Mouse (Mus musculus): ENCODE results near the gene Stard10. TPM values are rescaled to one million over a fixed set of nuclear protein-coding genes. Genes with fewer than 3 reads are reported as not detected.

The Stard10 gene
- polyA plus RNA-seq, 1 experiment from 2014 or later = 25.0 TPM

- peak; percentile 61 for ATAC-seq (replicated peaks; ENCODE audit: insufficient number of reproducible peaks, insufficient read depth, low FRiP score, low read depth)
- Histone ChIP-seq H3K4me3 (peak overlapping the region; percentile 80), H3K36me3 (no peaks in the 10 kb centered on the region), H3K4me1 (replicated peaks) (peaks cover 51% of the 10 kb centered on the region), H3K27me3 (peaks cover 8% of the 10 kb centered on the region; the same call in 1 of the 2 replicates), H3K27ac (peak overlapping the region; percentile 53), H3K4me2 (peak overlapping the region; percentile 98), H3K9ac (peak overlapping the region; percentile 76), H3K9me3 (replicated peaks) (no peaks in the 10 kb centered on the region)
- WGBS = 6% methylated on average over 31 of the region's 37 CpGs
These were observed 3.7 kb downstream of the Stard10 start for GRCm38 (mm10) chr7:101320399-101321217.

GRCm38 (mm10) chr7:101321218-101321827, 4.4 kb downstream of the Stard10 start:
- H3K27me3 ChIP-seq = peaks cover 8% of the 10 kb centered on the region; the same call in 1 of the 2 replicates
- peak; percentile 29 for ATAC-seq (replicated peaks; ENCODE audit: insufficient number of reproducible peaks, insufficient read depth, low FRiP score, low read depth)
- 1% methylated on average over 40 of the region's 61 CpGs for WGBS

DNA sequence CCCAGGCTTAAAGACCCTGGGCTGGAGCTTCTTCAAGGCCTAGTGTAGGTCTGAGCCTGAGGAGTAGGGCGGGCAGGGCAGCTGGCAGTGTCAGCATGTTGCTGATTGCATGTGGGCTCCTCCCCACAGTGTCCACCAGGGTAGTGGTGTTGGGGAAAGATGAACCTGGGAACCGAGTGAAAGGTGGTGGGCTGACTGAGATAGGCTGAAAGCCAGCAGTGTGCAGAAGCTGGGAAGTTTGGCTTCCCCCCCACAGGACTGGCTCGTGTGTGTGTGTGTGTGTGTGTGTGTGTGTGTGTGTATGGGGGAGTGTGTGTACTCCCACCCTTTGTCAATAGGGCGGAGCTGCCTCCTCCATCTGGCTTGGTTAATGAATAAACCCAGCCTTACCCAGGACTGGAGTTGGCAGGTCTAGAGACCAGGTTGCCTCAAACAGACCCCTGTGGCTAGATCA, 6.3 kb downstream of the Stard10 start:
- no peak for ATAC-seq (replicated peaks; ENCODE audit: insufficient number of reproducible peaks, insufficient read depth, low FRiP score, low read depth)
- WGBS = 62% methylated on average over 4 of the region's 4 CpGs
- H3K4me3 ChIP-seq = peak overlapping the region; percentile 80; the same call in 1 of the 2 replicates
- H3K4me1 ChIP-seq (replicated peaks) = peaks cover 43% of the 10 kb centered on the region
- no peaks in the 10 kb centered on the region for H3K36me3 ChIP-seq
- no peak overlapping the region for H3K27ac ChIP-seq
- no peak overlapping the region for H3K9ac ChIP-seq
- peak overlapping the region; percentile 98 for H3K4me2 ChIP-seq
- H3K9me3 ChIP-seq (replicated peaks) = no peaks in the 10 kb centered on the region
- H3K27me3 ChIP-seq = peaks cover 14% of the 10 kb centered on the region

More at GRCm38 (mm10) chr7:101321218-101321827, 4.4 kb downstream of the Stard10 start:
- peak overlapping the region; percentile 98 for H3K4me2 ChIP-seq
- H3K4me3 ChIP-seq = peak overlapping the region; percentile 80
- H3K36me3 ChIP-seq = no peaks in the 10 kb centered on the region
- H3K4me1 ChIP-seq (replicated peaks) = peaks cover 51% of the 10 kb centered on the region
- H3K27ac ChIP-seq = peak overlapping the region; percentile 53
- peak overlapping the region; percentile 76 for H3K9ac ChIP-seq
- no peaks in the 10 kb centered on the region for H3K9me3 ChIP-seq (replicated peaks)

DNA sequence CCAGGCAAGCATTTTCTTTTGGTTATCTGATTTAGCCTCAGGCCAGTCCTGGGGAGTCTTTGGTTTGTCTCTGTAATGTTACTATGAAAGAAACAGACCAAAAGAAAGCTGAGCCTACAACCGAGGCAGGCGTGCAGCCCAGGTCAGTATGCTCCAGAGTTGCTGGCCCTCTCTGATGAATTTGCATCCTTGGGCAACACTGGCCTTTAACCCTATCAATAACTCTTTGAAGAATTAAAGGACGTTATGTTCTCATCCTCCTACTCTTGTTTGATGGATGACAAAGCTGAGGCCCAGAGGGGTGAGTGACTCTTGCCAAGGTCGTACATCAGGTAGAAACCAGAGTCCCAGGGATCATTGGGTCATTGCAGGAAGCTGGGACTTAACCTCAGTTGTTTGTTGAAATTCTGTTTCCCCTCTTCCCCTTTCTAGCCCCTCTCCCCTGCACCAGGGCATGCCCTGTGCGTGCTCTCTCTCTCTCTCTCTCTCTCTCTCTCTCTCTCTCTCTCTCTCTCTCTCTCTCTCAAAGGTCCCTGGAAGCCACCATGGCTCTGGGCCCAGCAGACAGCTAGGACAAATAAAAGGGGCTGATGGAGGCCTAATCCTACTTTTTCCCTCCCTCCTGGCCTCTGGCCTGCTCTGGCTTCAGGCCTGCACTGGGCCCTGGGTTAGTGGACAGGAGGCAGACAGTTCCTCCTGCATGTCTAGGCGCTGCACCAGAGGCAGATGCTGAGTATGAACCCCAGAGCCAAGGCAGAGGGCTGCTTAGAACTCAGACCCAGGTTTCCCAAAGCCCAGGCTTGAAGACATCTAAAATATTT, 7.5 kb downstream of the Stard10 start:
- Histone ChIP-seq H3K9ac (no peak overlapping the region), H3K4me3 (no peak overlapping the region), H3K27me3 (peaks cover 14% of the 10 kb centered on the region), H3K4me2 (no peak overlapping the region), H3K36me3 (no peaks in the 10 kb centered on the region), H3K9me3 (replicated peaks) (no peaks in the 10 kb centered on the region), H3K4me1 (replicated peaks) (peaks cover 44% of the 10 kb centered on the region), H3K27ac (no peak overlapping the region)
- 55% methylated on average over 6 of the region's 6 CpGs for WGBS
- no peak for ATAC-seq (replicated peaks; ENCODE audit: insufficient number of reproducible peaks, insufficient read depth, low FRiP score, low read depth)

DNA sequence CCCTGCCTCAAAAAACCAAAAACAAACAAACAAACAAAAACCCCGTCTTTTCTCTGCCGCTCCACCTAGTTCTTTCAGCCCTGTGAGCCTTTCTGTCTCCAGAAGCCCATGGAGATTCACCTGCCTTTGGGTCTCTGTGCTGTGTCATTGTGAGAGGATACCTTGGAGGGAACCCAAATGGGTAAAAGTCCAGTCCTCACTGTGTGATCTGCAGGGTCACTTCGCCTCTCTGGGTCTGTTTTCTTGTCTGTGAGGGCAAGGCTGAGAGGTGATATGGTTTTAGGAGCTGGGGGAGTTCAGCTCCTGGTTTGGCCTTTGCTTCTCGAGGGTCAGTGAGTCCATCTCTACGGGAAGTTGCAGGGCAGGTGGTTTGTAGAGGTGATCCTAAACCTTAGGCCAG, 9.1 kb downstream of the Stard10 start:
- 85% methylated on average over 5 of the region's 5 CpGs for WGBS
- Histone ChIP-seq H3K9ac (no peak overlapping the region), H3K4me1 (replicated peaks) (peaks cover 40% of the 10 kb centered on the region), H3K4me3 (no peak overlapping the region), H3K36me3 (no peaks in the 10 kb centered on the region), H3K27me3 (peaks cover 12% of the 10 kb centered on the region; the same call in 1 of the 2 replicates), H3K9me3 (replicated peaks) (no peaks in the 10 kb centered on the region), H3K4me2 (no peak overlapping the region), H3K27ac (no peak overlapping the region)
- ATAC-seq (replicated peaks; ENCODE audit: insufficient number of reproducible peaks, insufficient read depth, low FRiP score, low read depth) = no peak

DNA sequence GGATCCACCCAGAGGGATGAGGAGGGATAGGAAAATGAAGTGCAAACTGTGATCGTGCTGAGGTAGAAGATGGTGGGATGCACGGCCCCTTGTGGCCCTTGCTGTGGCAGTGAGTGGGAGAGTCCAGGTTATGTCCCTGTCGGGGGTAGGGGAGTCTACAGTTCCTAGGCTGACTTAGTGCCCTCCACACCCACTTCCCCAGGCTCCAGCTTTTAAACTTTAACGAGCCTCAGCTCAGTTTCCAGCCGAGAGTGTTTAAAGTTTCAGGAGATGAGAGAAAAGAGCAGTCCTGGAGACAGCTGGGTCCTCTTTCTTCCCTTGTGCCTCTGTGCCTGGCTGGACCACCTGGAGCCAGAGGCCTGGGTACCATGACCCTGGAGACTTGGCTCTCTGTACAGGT, 10.4 kb downstream of the Stard10 start:
- Histone ChIP-seq H3K4me2 (no peak overlapping the region), H3K27ac (no peak overlapping the region), H3K4me1 (replicated peaks) (peaks cover 31% of the 10 kb centered on the region), H3K27me3 (peaks cover 8% of the 10 kb centered on the region; the same call in 1 of the 2 replicates), H3K4me3 (no peak overlapping the region), H3K9ac (no peak overlapping the region), H3K9me3 (replicated peaks) (no peaks in the 10 kb centered on the region), H3K36me3 (no peaks in the 10 kb centered on the region)
- no peak for ATAC-seq (replicated peaks; ENCODE audit: insufficient number of reproducible peaks, insufficient read depth, low FRiP score, low read depth)
- 67% methylated on average over 5 of the region's 5 CpGs for WGBS

- H3K9ac ChIP-seq = no peak overlapping the region
- H3K36me3 ChIP-seq = no peaks in the 10 kb centered on the region
- no peak overlapping the region for H3K4me2 ChIP-seq
- H3K9me3 ChIP-seq (replicated peaks) = no peaks in the 10 kb centered on the region
- no peak overlapping the region for H3K4me3 ChIP-seq
- WGBS = 81% methylated on average over 2 of the region's 2 CpGs
- H3K4me1 ChIP-seq (replicated peaks) = peaks cover 26% of the 10 kb centered on the region
- no peak overlapping the region for H3K27ac ChIP-seq
- ATAC-seq (replicated peaks; ENCODE audit: insufficient number of reproducible peaks, insufficient read depth, low FRiP score, low read depth) = no peak
- peaks cover 6% of the 10 kb centered on the region; the same call in 1 of the 2 replicates for H3K27me3 ChIP-seq
These were observed 10.9 kb downstream of the Stard10 start for GRCm38 (mm10) chr7:101327786-101328185.

GRCm38 (mm10) chr7:101328621-101329158, 11.8 kb downstream of the Stard10 start:
- Histone ChIP-seq H3K4me3 (no peak overlapping the region), H3K4me1 (replicated peaks) (peaks cover 20% of the 10 kb centered on the region), H3K27ac (no peak overlapping the region), H3K9me3 (replicated peaks) (no peaks in the 10 kb centered on the region), H3K36me3 (no peaks in the 10 kb centered on the region), H3K4me2 (no peak overlapping the region), H3K9ac (no peak overlapping the region), H3K27me3 (peaks cover 6% of the 10 kb centered on the region; the same call in 1 of the 2 replicates)
- no peak for ATAC-seq (replicated peaks; ENCODE audit: insufficient number of reproducible peaks, insufficient read depth, low FRiP score, low read depth)
- WGBS = 49% methylated on average over 4 of the region's 4 CpGs

DNA sequence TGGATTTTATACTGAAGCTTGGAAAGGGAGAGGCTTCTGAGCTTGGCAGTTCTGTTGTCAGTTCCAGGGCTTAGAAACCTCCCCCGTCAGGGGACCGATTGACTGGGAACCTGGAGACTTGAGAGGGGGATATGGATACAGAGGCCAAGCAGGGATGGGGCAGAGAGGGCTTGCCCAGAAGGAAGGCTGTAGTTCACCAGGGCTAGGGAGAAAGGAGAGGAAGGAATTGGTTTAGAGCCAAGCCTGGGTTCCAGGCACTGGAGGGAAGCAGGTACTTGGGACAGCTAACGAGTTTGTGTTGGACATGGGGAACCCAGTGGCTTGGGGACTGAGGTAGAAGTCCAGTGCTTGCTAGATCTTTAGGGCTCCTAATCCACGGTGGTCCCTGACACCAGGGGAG, 12.7 kb downstream of the Stard10 start:
- Histone ChIP-seq H3K36me3 (no peaks in the 10 kb centered on the region), H3K27ac (no peak overlapping the region), H3K9me3 (replicated peaks) (no peaks in the 10 kb centered on the region), H3K9ac (no peak overlapping the region), H3K4me3 (no peak overlapping the region), H3K4me2 (no peak overlapping the region), H3K27me3 (peaks cover 6% of the 10 kb centered on the region; the same call in 1 of the 2 replicates), H3K4me1 (replicated peaks) (peaks cover 20% of the 10 kb centered on the region)
- 59% methylated on average over 4 of the region's 4 CpGs for WGBS
- ATAC-seq (replicated peaks; ENCODE audit: insufficient number of reproducible peaks, insufficient read depth, low FRiP score, low read depth) = no peak

DNA sequence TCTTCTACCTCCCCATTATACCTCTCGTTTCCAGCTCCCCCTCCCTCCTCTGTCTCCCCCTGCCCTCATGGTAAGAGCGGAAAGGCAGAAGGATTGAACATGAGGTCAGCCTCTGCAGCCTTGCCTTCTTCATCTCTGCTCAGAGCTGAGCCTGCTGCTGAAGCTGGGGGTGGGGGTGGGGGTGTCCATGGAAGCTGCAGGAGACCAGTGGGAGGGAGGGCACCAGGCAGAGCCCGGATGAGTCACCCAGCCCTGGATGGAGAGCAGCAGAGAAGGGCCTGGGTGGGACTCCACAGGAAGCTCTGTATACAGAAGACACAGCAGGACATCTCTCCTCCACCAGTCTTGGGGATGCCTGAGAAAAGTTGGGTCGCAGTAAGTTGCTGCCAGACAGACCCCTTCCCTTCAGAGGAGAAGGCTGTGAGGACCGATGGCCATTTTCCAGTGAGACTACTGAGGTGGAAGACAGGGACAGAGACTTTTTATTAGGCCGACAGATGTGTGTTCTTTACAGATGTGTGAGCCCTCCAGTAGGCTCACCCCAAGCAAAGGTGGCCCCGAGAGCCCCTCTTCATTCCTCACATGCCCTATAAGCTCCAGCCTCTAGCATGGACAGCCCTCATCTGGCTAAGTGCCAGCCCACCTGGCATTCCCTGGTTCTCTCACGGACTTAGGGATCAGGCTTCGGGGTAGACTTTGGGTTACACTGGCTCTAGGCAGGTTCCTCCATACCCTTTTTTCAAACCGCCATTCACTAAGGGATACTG, 13.4 kb downstream of the Stard10 start:
- no peak overlapping the region for H3K9ac ChIP-seq
- no peaks in the 10 kb centered on the region for H3K9me3 ChIP-seq (replicated peaks)
- H3K27me3 ChIP-seq = peaks cover 6% of the 10 kb centered on the region; the same call in 1 of the 2 replicates
- 64% methylated on average over 10 of the region's 10 CpGs for WGBS
- H3K4me3 ChIP-seq = no peak overlapping the region
- ATAC-seq (replicated peaks; ENCODE audit: insufficient number of reproducible peaks, insufficient read depth, low FRiP score, low read depth) = no peak; the same call in 1 of the 2 replicates
- H3K4me2 ChIP-seq = no peak overlapping the region
- no peaks in the 10 kb centered on the region for H3K36me3 ChIP-seq
- H3K4me1 ChIP-seq (replicated peaks) = peaks cover 20% of the 10 kb centered on the region
- H3K27ac ChIP-seq = no peak overlapping the region
